Mouse (Mus musculus) ES-E14 (cell line): Measurements from ENCODE around the gene Hpgd.

Experiments
- MAFK ChIP-seq: IDR thresholded peaks from 2 replicates; pipeline ENCODE4 v1.6.1; 2014; ENCODE audit warnings: mild to moderate bottlenecking, low read depth, low read length, inconsistent platforms; ENCODE audit not compliant: insufficient read depth
- ZC3H11A ChIP-seq: IDR thresholded peaks from 2 replicates; pipeline ENCODE4 v1.6.1; 2012; ENCODE audit warnings: low read depth, mild to moderate bottlenecking, inconsistent platforms, low read length, borderline replicate concordance
- ZNF384 ChIP-seq: IDR thresholded peaks from 2 replicates; pipeline ENCODE4 v1.6.1; 2012; ENCODE audit warnings: low read depth, low read length, inconsistent platforms

- TF ChIP-seq ZNF384 (no peak), ZC3H11A (no peak), MAFK (no peak)
These were observed 51.4 kb downstream of the Hpgd start for GRCm38 (mm10) chr8:56345641-56346420.
